14 mouse cellular contexts compared by ENCODE assay signal in the genomic region with DNA sequence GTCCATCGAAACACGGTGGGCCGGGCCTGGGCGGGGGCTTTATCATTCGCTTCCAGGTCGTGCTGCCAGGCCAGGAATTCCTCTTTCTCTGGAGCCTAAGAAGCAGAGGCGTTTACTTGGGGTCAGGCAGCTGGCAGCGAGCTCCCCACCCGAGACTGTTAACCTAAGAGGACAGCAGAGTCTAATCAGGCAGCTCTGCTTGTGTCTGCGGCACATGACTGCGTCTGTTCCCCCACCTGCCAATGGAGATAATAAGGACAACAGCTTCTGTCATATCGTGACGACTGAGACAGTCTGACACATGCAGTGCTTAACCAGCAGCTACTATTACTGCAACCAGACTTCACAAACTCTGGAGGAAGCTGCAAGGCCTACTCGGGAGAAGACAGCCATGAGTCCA. TPM values are rescaled to one million over a fixed set of nuclear protein-coding genes. Genes with fewer than 3 reads are reported as not detected.
DNase-seq lines count a peak whose midpoint lies in the region; ATAC-seq and TF ChIP-seq lines count a peak whose summit lies in the region.
"Had no signal": no experiment of that assay in that cellular context is flagged by ENCODE, and none has a peak within 500 bp of the region (broad histone marks: within the 10 kb centered on the region; RNA-seq: fewer than 3 reads in every experiment).

No protein-coding gene starts in this region.

- no peak for TF ChIP-seq CTCF in stomach, postnatal 0 days (IDR thresholded peaks at IDR 0.05; ENCODE audit: low read depth)
- TF ChIP-seq CTCF in hindbrain, postnatal 0 days (IDR thresholded peaks at IDR 0.05; ENCODE audit: low read depth), result no peak

- H3K27ac ChIP-seq in stomach, postnatal 0 days (replicated peaks), result peak overlapping the region; percentile 18; the same call in 1 of the 2 replicates
- H3K27ac ChIP-seq in hindbrain, postnatal 0 days, result no peak overlapping the region
- H3K27ac ChIP-seq: hindbrain, embryonic 10.5 days; neural tube, embryonic 12.5 days had no signal

- H3K4me1 ChIP-seq in megakaryocyte, embryonic 14.5 days, result peaks cover 89% of the 10 kb centered on the region
- peaks cover 2% of the 10 kb centered on the region; the same call in 1 of the 2 replicates for H3K4me1 ChIP-seq in stomach, postnatal 0 days (replicated peaks; ENCODE audit: control insufficient read depth, insufficient read depth)
- H3K4me1 ChIP-seq in hindbrain, postnatal 0 days (ENCODE audit: insufficient read depth, low read length), result peaks cover 4% of the 10 kb centered on the region; the same call in 1 of the 2 replicates

- TF ChIP-seq EP300 in stomach, postnatal 0 days (optimal IDR thresholded peaks at IDR 0.05), result no peak

- no peak for ATAC-seq in megakaryocyte, adult 5-6 weeks (ENCODE audit: poor library complexity, severe bottlenecking)
- no peak for ATAC-seq in stomach, postnatal 0 days (ENCODE audit: low FRiP score, low TSS enrichment)
- ATAC-seq in hindbrain, postnatal 0 days, result no peak
- ATAC-seq: activated CD4-positive, CD25-positive, alpha-beta regulatory T cell, adult 4 months had no signal

- DNase-seq in c-Kit-positive CD71-positive TER-119-positive erythroid progenitor cells, embryonic 14.5 days (ENCODE audit: low spot score), result peak; percentile 79
- DNase-seq in liver, result peak; percentile 82
- DNase-seq in stomach, postnatal 0 days (ENCODE audit: low spot score), result no peak
- DNase-seq in right cerebral cortex, postnatal 14 days, result no peak
- no peak for DNase-seq in hindbrain, postnatal 0 days (ENCODE audit: low spot score)
- DNase-seq: kidney, adult 18-20 months; layer of hippocampus, postnatal 36 days; right cerebral cortex, postnatal 25 days had no signal

- H3K36me3 ChIP-seq in megakaryocyte, embryonic 14.5 days (replicated peaks; ENCODE audit: low read length), result peaks cover 74% of the 10 kb centered on the region
- peaks cover 36% of the 10 kb centered on the region for H3K36me3 ChIP-seq in stomach, postnatal 0 days (ENCODE audit: control insufficient read depth, insufficient read depth, low read length)
- H3K36me3 ChIP-seq in hindbrain, postnatal 0 days (ENCODE audit: insufficient read depth, low read length), result peaks cover 48% of the 10 kb centered on the region

- 82% methylated on average over 14 of the region's 14 CpGs for WGBS in stomach, postnatal 0 days
- 90% methylated on average over 14 of the region's 14 CpGs for WGBS in hindbrain, postnatal 0 days

- H3K4me2 ChIP-seq in stomach, postnatal 0 days (replicated peaks; ENCODE audit: low read depth), result no peak overlapping the region; the same call in 1 of the 2 replicates
- H3K4me2 ChIP-seq in hindbrain, postnatal 0 days (ENCODE audit: low read depth, low read length), result no peak overlapping the region
- H3K4me2 ChIP-seq: midbrain, embryonic 11.5 days had no signal

- peak overlapping the region; percentile 50 for H3K4me3 ChIP-seq in megakaryocyte, embryonic 14.5 days (replicated peaks)
- no peak overlapping the region for H3K4me3 ChIP-seq in stomach, postnatal 0 days (ENCODE audit: low read depth, low read length)
- no peak overlapping the region for H3K4me3 ChIP-seq in hindbrain, postnatal 0 days (ENCODE audit: low read length)
- H3K4me3 ChIP-seq: neural tube, embryonic 12.5 days had no signal

- no peak overlapping the region for H3K9ac ChIP-seq in stomach, postnatal 0 days (ENCODE audit: low read length)
- no peak overlapping the region for H3K9ac ChIP-seq in hindbrain, postnatal 0 days (replicated peaks; ENCODE audit: low read length)

- H3K27me3 ChIP-seq in megakaryocyte, embryonic 14.5 days (replicated peaks), result no peaks in the 10 kb centered on the region
- H3K27me3 ChIP-seq in stomach, postnatal 0 days (ENCODE audit: control insufficient read depth, insufficient read depth, low read length), result no peaks in the 10 kb centered on the region
- no peaks in the 10 kb centered on the region for H3K27me3 ChIP-seq in hindbrain, postnatal 0 days (ENCODE audit: insufficient read depth, low read length)
- H3K27me3 ChIP-seq: neural tube, embryonic 12.5 days had no signal

- no peaks in the 10 kb centered on the region for H3K9me3 ChIP-seq in megakaryocyte, embryonic 14.5 days
- H3K9me3 ChIP-seq in stomach, postnatal 0 days (ENCODE audit: control insufficient read depth, low read length), result no peaks in the 10 kb centered on the region
- no peaks in the 10 kb centered on the region for H3K9me3 ChIP-seq in hindbrain, postnatal 0 days (ENCODE audit: low read length)
- H3K9me3 ChIP-seq: hindbrain, embryonic 10.5 days; neural tube, embryonic 12.5 days had no signal

RNA-seq across cellular contexts. Expression of gene Prkab1, which starts 2.8 kb away (rescaled TPM):
- polyA plus RNA-seq in megakaryocyte, embryonic 14.5 days (2012; ENCODE audit: insufficient read depth, low replicate concordance), result 140 and 185 TPM in 2 replicates
- 56.7 and 62.7 TPM in 2 replicates for total RNA-seq in megakaryocyte, adult 5-6 weeks (2015)
- total RNA-seq in megakaryocyte, adult 5-6 weeks (2017), result 27.1 and 29.2 TPM in 2 replicates
- polyA plus RNA-seq in stomach, postnatal 0 days (2015; fragmentation: Nextera tagmentation; extraction: Ambion mirVana), result 56.6 and 65.0 TPM in 2 replicates
- 48.9 and 51.0 TPM in 2 replicates for total RNA-seq in hindbrain, postnatal 0 days (2014; rRNA removed)
- polyA plus RNA-seq in hindbrain, postnatal 0 days (2015; fragmentation: Nextera tagmentation; extraction: Ambion mirVana), result 46.7 and 47.1 TPM in 2 replicates

Comparison
In these comparisons a context has a peak if more than half of its experiments do, and no peak if none do; other contexts are left out.
1. DNase-seq: peak in c-Kit-positive CD71-positive TER-119-positive erythroid progenitor cells, embryonic 14.5 days (single experiment) and liver (single experiment); none in stomach, postnatal 0 days (single experiment), right cerebral cortex, postnatal 14 days (single experiment) and hindbrain, postnatal 0 days (single experiment).